Mouse (Mus musculus): ENCODE measurements around the gene Cd300lg. TPM values are rescaled to one million over a fixed set of nuclear protein-coding genes. Genes with fewer than 3 reads are reported as not detected.

Gene Cd300lg
- polyA plus RNA-seq, 2 experiments from 2014 or later, result not detected

DNA sequence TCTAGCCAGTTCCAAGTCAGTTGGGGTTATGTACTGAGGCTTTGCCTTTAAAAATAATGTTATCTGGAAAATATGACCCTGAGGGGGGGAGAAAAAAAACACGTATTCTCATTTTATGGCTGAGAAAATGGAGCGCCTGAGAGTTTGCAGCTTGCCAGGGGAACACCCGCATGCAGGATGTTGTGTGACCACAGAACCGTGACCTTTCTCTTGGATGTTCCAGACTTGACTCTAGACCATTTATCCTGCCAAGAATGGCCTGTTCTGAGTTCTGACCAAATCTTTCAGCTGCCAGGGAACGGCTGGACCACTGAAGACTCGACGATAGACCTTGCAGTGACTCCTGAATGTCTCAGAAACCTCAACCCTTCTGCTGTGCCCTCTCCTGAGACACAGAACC is 11.9 kb downstream of the Cd300lg start:
- ATAC-seq, result no peak

DNA sequence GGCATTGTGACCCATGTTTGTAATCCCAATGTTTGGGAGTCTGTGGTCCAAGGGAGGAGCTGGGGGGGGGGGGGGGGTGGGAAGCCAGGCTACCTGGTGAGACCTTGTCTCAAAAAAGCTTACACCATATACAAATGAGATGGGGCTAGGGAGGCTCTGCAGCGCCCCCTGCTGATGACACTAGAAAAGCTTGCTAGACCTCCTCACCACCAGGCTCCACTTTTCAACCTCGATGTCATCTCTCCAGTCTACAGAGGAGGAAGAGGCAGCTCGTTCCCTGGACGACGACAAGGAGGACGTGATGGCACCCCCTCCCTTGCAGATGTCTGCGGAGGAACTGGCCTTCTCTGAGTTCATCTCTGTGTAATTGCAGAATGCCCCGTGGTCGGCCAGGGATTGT is 12.5 kb downstream of the Cd300lg start:
- ATAC-seq, result no peak

DNA sequence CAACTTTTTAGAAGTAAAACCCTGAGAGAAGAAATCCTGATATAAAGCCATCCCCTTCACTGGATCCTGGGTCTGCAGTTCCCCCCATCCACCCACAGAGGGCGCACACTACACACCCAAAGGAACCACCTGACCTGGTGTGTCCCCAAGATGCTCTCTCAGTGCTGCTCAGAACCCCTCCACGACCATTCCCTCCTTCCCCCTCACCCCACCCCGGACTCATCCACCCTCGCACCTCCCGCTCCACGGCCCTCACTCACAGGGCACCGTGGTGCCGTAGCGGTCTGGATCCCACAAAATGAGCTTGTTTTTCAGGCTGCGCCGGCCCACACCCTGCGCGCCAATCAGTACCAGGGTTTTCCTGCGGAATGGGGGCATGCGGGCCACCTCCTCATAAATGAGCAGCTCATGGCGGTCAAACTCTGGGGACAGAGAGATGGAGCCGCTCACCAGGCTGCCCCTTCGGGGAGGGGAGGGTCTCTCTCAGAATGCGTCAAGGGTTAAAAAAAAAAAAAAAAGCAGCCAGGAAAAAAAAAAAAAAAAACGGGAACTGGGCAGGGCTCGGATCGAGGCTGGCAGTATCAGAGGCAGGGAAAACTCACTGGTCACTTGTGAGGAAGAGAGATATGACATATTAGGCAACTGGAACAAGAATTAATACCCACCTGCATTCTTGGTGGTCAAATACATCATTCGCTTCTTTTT is 20.1 kb downstream of the Cd300lg start:
- ATAC-seq, result peak; percentile 37

DNA sequence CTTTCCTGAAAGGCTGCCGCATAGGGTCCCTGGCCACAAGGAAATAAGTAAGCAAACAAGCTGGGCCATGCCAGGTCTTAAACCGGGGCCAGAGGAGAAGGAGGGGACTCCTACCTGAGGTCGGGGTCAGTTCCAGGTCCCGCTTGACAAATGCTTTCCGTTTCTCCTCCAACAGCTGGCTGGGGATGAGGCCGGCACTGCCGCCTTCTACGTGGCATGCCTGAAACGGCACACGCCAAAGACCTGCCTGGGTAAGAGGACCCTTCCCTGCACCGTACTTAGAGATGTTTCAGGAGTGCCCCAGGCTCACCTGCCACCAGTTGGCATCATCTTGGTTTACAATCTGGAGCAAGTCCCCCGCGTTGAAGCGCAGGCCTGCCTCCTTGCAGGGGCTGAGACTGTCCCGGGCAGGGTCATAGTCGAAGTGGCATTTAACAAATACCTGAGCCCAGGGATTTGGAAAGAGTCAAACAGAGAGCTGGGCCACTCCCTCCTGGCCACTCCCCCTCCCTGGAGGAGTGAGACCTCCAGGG is 20.7 kb downstream of the Cd300lg start:
- ATAC-seq, result no peak

DNA sequence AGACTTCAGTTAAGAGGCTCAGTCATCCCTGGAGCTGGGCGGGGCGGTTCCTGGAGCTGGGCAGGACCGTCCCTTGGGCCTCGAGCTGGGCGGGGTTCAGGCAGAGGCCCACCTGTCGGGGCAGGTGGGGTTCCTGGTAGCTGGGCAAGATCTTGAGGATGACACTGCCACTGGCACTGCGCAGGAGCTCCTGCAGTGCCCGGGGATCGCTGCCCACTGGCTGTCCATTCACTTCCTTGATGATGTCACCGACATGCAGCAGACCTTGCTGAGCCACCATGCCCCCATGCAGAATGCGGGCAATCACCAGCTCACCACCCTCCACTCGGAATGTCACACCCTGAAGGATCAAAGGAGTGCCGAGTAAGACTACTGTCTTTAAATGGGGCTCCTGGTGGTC is 21.8 kb downstream of the Cd300lg start:
- ATAC-seq, result no peak

- ATAC-seq, result no peak
Observed at GRCm38 (mm10) chr11:102068969-102069368, 27.7 kb downstream of the Cd300lg start.

DNA sequence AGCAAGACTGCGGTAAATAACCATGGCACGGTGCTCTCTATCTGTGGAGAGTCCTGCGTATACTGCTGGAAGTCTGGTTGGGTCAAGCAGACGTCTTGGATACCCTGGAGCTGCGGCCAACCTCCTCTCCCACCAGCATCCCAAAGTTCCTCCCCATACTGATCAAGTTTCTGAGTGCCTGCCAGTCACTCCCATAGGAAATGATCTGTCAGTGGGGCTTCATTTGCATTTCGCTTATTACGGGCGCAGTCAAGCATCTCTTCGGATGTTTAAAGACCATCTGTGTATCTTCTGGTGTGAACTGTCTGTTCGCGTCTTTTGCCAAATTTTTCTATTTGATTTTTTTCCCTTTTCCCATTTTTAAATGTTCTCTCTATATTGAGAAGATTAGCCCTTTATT is 28.3 kb downstream of the Cd300lg start:
- no peak for ATAC-seq

- no peak for ATAC-seq
Observed at GRCm38 (mm10) chr11:102070426-102070825, 29.1 kb downstream of the Cd300lg start.

- ATAC-seq, result no peak
Observed at GRCm38 (mm10) chr11:102072729-102073128, 31.4 kb downstream of the Cd300lg start.

DNA sequence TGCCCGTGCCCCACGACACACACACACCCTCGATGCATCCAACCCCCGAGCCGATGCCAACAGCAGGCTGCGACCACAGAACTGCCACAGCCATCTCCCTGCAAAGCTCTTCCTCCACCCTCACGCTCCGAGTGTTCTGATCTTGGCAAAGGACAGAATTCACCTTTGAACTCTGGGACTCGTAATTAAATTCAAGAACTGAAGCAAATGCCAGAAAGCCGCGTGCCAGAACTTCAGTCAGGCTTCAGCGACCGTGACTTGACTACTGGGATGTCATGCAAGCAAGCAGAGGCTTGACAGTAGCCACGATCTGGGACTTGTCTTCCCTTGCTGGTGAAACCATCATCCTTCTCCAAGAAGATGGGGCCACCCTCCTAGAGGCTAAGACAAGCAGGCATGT is 32.4 kb downstream of the Cd300lg start:
- ATAC-seq, result no peak

DNA sequence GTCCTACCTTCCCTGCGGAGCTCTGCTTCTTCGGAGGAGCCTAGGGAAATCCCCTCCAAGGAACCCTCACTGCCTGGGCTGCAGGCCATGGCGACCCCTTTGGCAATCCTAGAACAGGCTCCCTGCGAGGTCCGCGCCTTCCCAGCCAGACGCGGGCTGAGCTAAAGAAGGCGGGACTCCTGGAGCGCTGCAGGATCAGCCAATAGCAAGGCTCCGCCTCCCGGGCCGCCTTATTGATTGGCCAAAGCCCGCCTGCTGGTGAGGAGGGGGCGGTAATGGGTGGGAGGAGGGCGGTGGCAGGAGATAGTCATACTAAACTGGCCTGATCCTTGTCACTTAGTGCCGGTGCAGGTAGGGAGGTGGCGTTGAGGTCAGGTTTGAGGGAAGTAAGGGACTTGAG is 41.0 kb downstream of the Cd300lg start:
- ATAC-seq, result no peak

DNA sequence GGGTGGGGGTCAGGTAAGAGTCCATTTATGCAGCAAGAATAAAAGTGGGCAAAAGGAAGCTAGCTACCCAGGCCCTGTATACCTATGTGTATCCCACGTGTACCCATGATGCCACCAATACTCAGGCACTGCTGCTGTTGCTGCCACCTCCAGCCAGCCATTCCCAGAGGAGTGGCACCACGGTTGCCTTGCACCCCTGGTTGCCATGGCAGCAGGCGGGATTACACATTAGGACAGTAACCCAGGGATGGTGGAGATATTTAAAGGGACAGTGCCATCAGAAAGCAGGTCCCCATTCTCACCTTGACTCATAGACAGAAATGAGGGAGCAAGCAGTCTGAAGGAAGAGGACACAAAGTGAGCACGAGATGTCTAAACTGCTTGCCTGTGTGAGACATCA is 41.9 kb downstream of the Cd300lg start:
- no peak for ATAC-seq

DNA sequence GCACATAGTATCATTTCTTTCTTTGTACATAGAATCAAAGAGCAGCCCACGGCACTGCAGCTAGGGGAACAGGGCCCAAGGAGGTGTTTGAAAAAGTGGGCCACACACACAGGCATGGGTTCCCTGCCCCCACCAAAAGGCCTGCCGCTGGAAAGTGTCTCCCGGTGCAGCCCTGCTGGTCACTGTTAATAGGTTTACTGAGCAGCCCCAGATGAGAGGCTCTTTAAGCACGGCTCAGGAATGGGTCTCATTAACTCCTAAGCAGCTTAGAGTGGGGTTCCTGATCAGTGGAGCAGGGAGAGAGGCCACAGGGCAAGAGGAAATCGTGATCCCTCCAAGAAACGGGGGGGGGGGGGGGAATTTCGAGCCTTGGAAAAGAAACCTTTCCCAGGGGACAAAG is 42.9 kb downstream of the Cd300lg start:
- ATAC-seq, result no peak

DNA sequence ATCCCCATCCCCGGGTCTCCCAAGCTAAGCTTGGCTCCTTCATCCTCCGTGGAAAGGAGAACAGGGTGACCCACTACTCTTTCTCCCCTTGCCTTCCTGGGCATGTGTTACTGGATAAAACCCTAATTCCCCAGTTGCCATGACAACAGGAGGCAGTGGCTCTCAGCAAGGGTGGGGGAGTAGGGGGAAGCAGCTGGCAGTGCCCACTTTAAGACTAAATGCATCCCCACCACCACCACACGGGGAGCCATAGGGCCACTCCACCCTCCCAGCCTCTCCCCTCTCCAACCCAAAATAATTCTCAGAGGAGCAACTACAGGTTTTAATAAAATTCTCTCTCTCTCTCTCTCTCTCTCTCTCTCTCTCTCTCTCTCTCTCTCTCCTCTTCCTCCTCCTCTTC is 45.0 kb downstream of the Cd300lg start:
- ATAC-seq, result no peak

DNA sequence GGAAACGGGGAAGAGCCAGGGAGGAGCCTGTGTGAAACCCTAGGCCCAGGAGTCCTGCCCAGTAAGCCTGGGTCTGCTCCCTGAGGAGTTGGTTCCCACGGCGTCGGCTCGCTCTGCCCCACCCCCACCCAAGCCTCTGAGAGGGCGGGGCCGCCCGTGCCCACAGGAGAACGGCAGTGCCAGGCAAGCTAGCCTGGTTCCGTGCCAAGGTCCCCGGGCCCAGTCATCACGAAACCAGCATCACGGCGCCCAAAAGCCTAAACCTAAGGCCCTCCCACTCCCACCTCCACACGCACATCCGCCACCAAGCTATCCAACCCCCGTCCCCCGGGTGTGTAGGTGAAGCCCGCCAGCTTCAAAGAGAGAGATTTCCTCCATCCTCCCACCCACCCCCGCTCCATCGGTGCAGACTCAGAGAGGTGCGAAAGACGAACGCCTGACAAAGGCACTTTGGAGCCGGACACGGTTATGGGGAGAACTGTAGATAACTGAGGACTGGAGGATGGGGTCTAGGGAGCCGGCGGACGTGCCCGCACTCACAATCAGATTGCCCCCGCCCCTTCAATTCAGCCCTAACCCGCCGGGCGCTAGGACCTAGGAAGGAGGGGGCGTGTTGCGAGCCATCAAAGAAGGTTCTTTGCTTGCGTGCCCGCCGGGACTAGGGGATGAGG is 45.9 kb downstream of the Cd300lg start:
- ATAC-seq, result peak; percentile 88

GRCm38 (mm10) chr11:102087931-102088898 is 46.9 kb downstream of the Cd300lg start, which contains the start of gene Mpp2:
Mpp2 (minus strand) TSS chr11:102088515.
- ATAC-seq, result peak; percentile 23

DNA sequence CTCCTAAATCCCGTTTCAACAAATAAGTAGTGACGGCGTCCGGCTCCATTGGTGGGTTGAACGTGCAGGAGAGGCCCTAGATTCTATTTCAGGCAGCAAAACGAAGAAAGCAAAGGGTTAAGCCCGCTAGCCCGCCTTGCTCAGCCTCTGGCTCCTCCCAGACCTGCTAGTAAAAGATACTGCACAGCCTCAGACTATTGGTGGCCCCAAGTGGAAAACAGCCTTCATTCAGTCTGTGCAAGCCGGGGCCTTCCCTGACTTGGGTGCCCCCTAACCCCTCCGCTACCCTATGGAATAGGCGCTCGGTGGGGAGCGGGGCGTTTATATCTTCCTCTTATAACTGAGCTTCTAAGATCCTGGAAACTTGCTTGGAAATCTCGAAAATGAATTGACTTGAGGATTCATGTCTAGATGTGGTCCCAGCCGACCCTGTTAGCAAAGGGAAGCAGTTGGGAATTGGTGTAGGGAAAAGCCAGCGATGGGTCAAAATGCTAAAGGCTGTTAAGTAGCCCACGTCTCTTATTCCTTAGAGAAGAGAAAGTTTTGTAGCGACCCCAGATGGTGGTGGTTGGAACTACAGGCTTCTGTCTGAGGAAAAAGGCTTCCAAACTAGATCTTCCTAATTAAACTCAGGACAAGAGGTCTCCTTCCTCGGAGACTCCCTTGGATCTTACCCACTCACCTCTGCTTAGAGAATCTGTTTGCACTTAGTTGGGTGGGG is 47.9 kb downstream of the Cd300lg start:
- peak; percentile 47 for ATAC-seq

DNA sequence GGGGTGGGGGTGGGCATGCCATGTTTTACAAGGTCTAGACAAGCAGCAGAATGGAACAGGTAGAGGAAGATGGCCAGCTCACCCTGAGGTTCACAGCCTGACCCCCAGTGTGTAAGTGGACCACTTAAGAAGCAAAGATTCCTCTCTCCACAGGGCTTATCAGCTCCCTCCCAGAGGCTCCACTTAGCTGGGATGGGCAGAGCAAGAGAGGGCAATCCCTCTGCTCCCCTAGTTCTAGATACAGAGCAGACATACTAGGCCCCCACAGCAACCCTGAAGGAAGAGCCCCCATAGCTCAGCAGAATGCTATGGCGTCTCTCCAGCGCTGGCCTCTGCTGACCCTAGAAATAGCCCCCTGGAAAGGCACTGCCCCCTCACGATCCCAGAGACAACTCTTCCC is 54.4 kb downstream of the Cd300lg start:
- no peak for ATAC-seq

GRCm38 (mm10) chr11:102096446-102096845 is 55.1 kb downstream of the Cd300lg start:
- ATAC-seq, result no peak

- ATAC-seq, result peak; percentile 39
Observed at GRCm38 (mm10) chr11:102096887-102097391, 55.6 kb downstream of the Cd300lg start.

GRCm38 (mm10) chr11:102101219-102101618 is 59.9 kb downstream of the Cd300lg start, which contains the start of gene Ppy:
Ppy (minus strand) TSS chr11:102101319.
- ATAC-seq, result no peak

Data from CD4-positive, CD25-positive, alpha-beta regulatory T cell, adult 4 months (primary cell).